Mouse (Mus musculus): Measurements from ENCODE around the gene Vamp5. TPM values are rescaled to one million over a fixed set of nuclear protein-coding genes. Genes with fewer than 3 reads are reported as not detected.

Vamp5 gene
- polyA plus RNA-seq, 1 experiment from 2014 or later = 32.1 TPM

GRCm38 (mm10) chr6:72329019-72329418, 51.2 kb downstream of the Vamp5 start:
- H3K27me3 ChIP-seq (ENCODE audit: control insufficient read depth, insufficient read depth, low read length) = no peaks in the 10 kb centered on the region
- H3K9ac ChIP-seq (ENCODE audit: low read depth, low read length) = no peak overlapping the region
- peaks cover 82% of the 10 kb centered on the region for H3K36me3 ChIP-seq (ENCODE audit: control insufficient read depth, insufficient read depth, low read length)
- no peaks in the 10 kb centered on the region for H3K9me3 ChIP-seq (ENCODE audit: control insufficient read depth, low read length)
- WGBS = 93% methylated on average over 5 of the region's 5 CpGs
- ATAC-seq (ENCODE audit: low FRiP score, low TSS enrichment) = no peak
- no peaks in the 10 kb centered on the region for H3K4me1 ChIP-seq (ENCODE audit: control insufficient read depth, insufficient read depth, low read length)
- no peak overlapping the region for H3K27ac ChIP-seq (ENCODE audit: low read depth, low read length)
- no peak overlapping the region for H3K4me3 ChIP-seq (ENCODE audit: low read length)
- H3K4me2 ChIP-seq (replicated peaks; ENCODE audit: low read depth, low read length) = no peak overlapping the region

GRCm38 (mm10) chr6:72326274-72326673, 54.0 kb downstream of the Vamp5 start:
- peaks cover 82% of the 10 kb centered on the region for H3K36me3 ChIP-seq (ENCODE audit: control insufficient read depth, insufficient read depth, low read length)
- no peak overlapping the region for H3K4me3 ChIP-seq (ENCODE audit: low read length)
- 77% methylated on average over 6 of the region's 6 CpGs for WGBS
- no peaks in the 10 kb centered on the region for H3K4me1 ChIP-seq (ENCODE audit: control insufficient read depth, insufficient read depth, low read length)
- H3K27me3 ChIP-seq (ENCODE audit: control insufficient read depth, insufficient read depth, low read length) = no peaks in the 10 kb centered on the region
- no peaks in the 10 kb centered on the region for H3K9me3 ChIP-seq (ENCODE audit: control insufficient read depth, low read length)
- ATAC-seq (ENCODE audit: low FRiP score, low TSS enrichment) = no peak
- H3K27ac ChIP-seq (ENCODE audit: low read depth, low read length) = no peak overlapping the region
- H3K9ac ChIP-seq (ENCODE audit: low read depth, low read length) = no peak overlapping the region
- H3K4me2 ChIP-seq (replicated peaks; ENCODE audit: low read depth, low read length) = no peak overlapping the region

GRCm38 (mm10) chr6:72323786-72324508, 56.3 kb downstream of the Vamp5 start:
- H3K27me3 ChIP-seq (ENCODE audit: control insufficient read depth, insufficient read depth, low read length) = no peaks in the 10 kb centered on the region
- H3K9me3 ChIP-seq (ENCODE audit: control insufficient read depth, low read length) = no peaks in the 10 kb centered on the region
- H3K4me3 ChIP-seq (ENCODE audit: low read length) = no peak overlapping the region
- WGBS = 94% methylated on average over 6 of the region's 6 CpGs
- ATAC-seq (ENCODE audit: low FRiP score, low TSS enrichment) = no peak
- peaks cover 91% of the 10 kb centered on the region for H3K36me3 ChIP-seq (ENCODE audit: control insufficient read depth, insufficient read depth, low read length)
- H3K4me1 ChIP-seq (ENCODE audit: control insufficient read depth, insufficient read depth, low read length) = no peaks in the 10 kb centered on the region
- H3K9ac ChIP-seq (ENCODE audit: low read depth, low read length) = no peak overlapping the region
- H3K27ac ChIP-seq (ENCODE audit: low read depth, low read length) = no peak overlapping the region
- H3K4me2 ChIP-seq (replicated peaks; ENCODE audit: low read depth, low read length) = no peak overlapping the region

GRCm38 (mm10) chr6:72322936-72323335, 57.3 kb downstream of the Vamp5 start:
- H3K27ac ChIP-seq (ENCODE audit: low read depth, low read length) = no peak overlapping the region
- no peak overlapping the region for H3K4me2 ChIP-seq (replicated peaks; ENCODE audit: low read depth, low read length)
- H3K36me3 ChIP-seq (ENCODE audit: control insufficient read depth, insufficient read depth, low read length) = peaks cover 91% of the 10 kb centered on the region
- 91% methylated on average over 3 of the region's 3 CpGs for WGBS
- no peak for ATAC-seq (ENCODE audit: low FRiP score, low TSS enrichment)
- H3K4me3 ChIP-seq (ENCODE audit: low read length) = no peak overlapping the region
- no peaks in the 10 kb centered on the region for H3K9me3 ChIP-seq (ENCODE audit: control insufficient read depth, low read length)
- no peaks in the 10 kb centered on the region for H3K4me1 ChIP-seq (ENCODE audit: control insufficient read depth, insufficient read depth, low read length)
- no peak overlapping the region for H3K9ac ChIP-seq (ENCODE audit: low read depth, low read length)
- H3K27me3 ChIP-seq (ENCODE audit: control insufficient read depth, insufficient read depth, low read length) = no peaks in the 10 kb centered on the region

GRCm38 (mm10) chr6:72319019-72319418, 61.2 kb downstream of the Vamp5 start:
- no peak for ATAC-seq (ENCODE audit: low FRiP score, low TSS enrichment)
- 81% methylated on average over 11 of the region's 11 CpGs for WGBS
- peaks cover 74% of the 10 kb centered on the region for H3K36me3 ChIP-seq (ENCODE audit: control insufficient read depth, insufficient read depth, low read length)

More at GRCm38 (mm10) chr6:72319019-72319418, 61.2 kb downstream of the Vamp5 start:
- Histone ChIP-seq H3K9me3 (ENCODE audit: control insufficient read depth, low read length) (no peaks in the 10 kb centered on the region), H3K27ac (ENCODE audit: low read depth, low read length) (no peak overlapping the region), H3K27me3 (ENCODE audit: control insufficient read depth, insufficient read depth, low read length) (no peaks in the 10 kb centered on the region), H3K4me2 (replicated peaks; ENCODE audit: low read depth, low read length) (no peak overlapping the region), H3K4me3 (ENCODE audit: low read length) (no peak overlapping the region), H3K4me1 (ENCODE audit: control insufficient read depth, insufficient read depth, low read length) (no peaks in the 10 kb centered on the region), H3K9ac (ENCODE audit: low read depth, low read length) (no peak overlapping the region)

Other genes starting within 250 kb of the Vamp5 start
- gene Atoh8, start 144.9 kb downstream of the Vamp5 start, polyA plus RNA-seq (2014; fragmentation: Nextera tagmentation; extraction: Ambion mirVana) = 13.3 and 14.2 TPM in 2 replicates
- gene Sftpb, start 75.9 kb downstream of the Vamp5 start, polyA plus RNA-seq (2014; fragmentation: Nextera tagmentation; extraction: Ambion mirVana) = not detected in 2 replicates
- 51.3 and 69.1 TPM in 2 replicates for gene Usp39, start 35.3 kb downstream of the Vamp5 start, polyA plus RNA-seq (2014; fragmentation: Nextera tagmentation; extraction: Ambion mirVana)
- 26.7 and 29.8 TPM in 2 replicates for gene 0610030E20Rik, start 33.2 kb downstream of the Vamp5 start, polyA plus RNA-seq (2014; fragmentation: Nextera tagmentation; extraction: Ambion mirVana)
- gene Tmem150a, start 25.0 kb downstream of the Vamp5 start, polyA plus RNA-seq (2014; fragmentation: Nextera tagmentation; extraction: Ambion mirVana) = 18.3 and 18.7 TPM in 2 replicates
- 103 and 106 TPM in 2 replicates for gene Rnf181, start 13.5 kb downstream of the Vamp5 start, polyA plus RNA-seq (2014; fragmentation: Nextera tagmentation; extraction: Ambion mirVana)
- 114 and 143 TPM in 2 replicates for gene Vamp8, start 10.2 kb upstream of the Vamp5 start, polyA plus RNA-seq (2014; fragmentation: Nextera tagmentation; extraction: Ambion mirVana)
- gene Ggcx, start 33.8 kb upstream of the Vamp5 start, polyA plus RNA-seq (2014; fragmentation: Nextera tagmentation; extraction: Ambion mirVana) = 10.3 and 24.7 TPM in 2 replicates
- 322 and 463 TPM in 2 replicates for gene Mat2a, start 59.1 kb upstream of the Vamp5 start, polyA plus RNA-seq (2014; fragmentation: Nextera tagmentation; extraction: Ambion mirVana)
- not detected in 2 replicates for gene Sh2d6, start 141.2 kb upstream of the Vamp5 start, polyA plus RNA-seq (2014; fragmentation: Nextera tagmentation; extraction: Ambion mirVana)
- 63.8 and 66.6 TPM in 2 replicates for gene Capg, start 163.9 kb upstream of the Vamp5 start, polyA plus RNA-seq (2014; fragmentation: Nextera tagmentation; extraction: Ambion mirVana)
- 10.4 and 15.0 TPM in 2 replicates for gene Elmod3, start 217.9 kb upstream of the Vamp5 start, polyA plus RNA-seq (2014; fragmentation: Nextera tagmentation; extraction: Ambion mirVana)
- 14.7 and 20.1 TPM in 2 replicates for gene Retsat, start 218.0 kb upstream of the Vamp5 start, polyA plus RNA-seq (2014; fragmentation: Nextera tagmentation; extraction: Ambion mirVana)
- 22.5 and 39.6 TPM in 2 replicates for gene Tgoln1, start 236.5 kb upstream of the Vamp5 start, polyA plus RNA-seq (2014; fragmentation: Nextera tagmentation; extraction: Ambion mirVana)